ENCODE assay signal across 16 mouse cellular contexts in the genomic region with DNA sequence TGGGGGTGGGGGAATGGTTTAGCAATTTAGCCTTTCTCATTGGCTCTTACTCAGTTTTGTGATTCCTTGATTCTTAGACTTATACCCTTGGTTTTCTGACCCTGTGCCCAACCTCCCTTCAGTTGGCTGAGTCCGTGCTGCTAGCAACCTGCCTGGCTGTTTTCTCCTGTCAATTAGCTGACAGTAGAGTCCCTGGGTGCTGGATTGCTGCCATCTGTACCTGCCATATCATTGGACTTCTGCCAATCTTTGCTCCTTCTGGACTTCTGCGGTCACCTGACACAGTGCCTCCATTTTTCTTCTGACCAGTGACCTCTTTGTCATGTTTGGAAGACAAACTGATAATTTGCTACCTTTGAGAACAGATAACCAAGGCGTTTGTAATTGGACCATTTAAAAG.
A peak's percentile ranks its signal among the peaks of the same experiment; 100 is the strongest.
DNase-seq lines count a peak whose midpoint lies in the region; ATAC-seq and TF ChIP-seq lines count a peak whose summit lies in the region.
"Had no signal": no experiment of that assay in that cellular context is flagged by ENCODE, and none has a peak within 500 bp of the region (broad histone marks: within the 10 kb centered on the region; RNA-seq: fewer than 3 reads in every experiment).

No protein-coding gene starts in this region.

- TF ChIP-seq EP300 in heart, adult 2 months (IDR thresholded peaks at IDR 0.05; ENCODE audit: insufficient read depth, low read depth, low read length), result no peak
- TF ChIP-seq EP300 in liver, postnatal 0 days (IDR thresholded peaks at IDR 0.05; ENCODE audit: low read depth), result no peak

- DNase-seq in adrenal gland, postnatal 25 days, result peak; percentile 9
- DNase-seq in adrenal gland, postnatal 10 days, result no peak
- DNase-seq in heart, adult 11 months, result peak; percentile 58
- no peak for DNase-seq in heart, adult 2 months
- DNase-seq in hindbrain, embryonic 14.5 days (ENCODE audit: low spot score), result peak; percentile 26
- no peak for DNase-seq in hindbrain, embryonic 10.5 days (ENCODE audit: low spot score)
- DNase-seq in liver, adult 2 months (ENCODE audit: extremely low read depth, low read depth, low spot score), result peak; percentile 5
- no peak for DNase-seq in liver, postnatal 0 days
- DNase-seq: embryo, embryonic 11 days; liver, embryonic 13.5 days; lung, postnatal 10 days; spleen, adult 18-20 months had no signal

- no peak overlapping the region for H3K4me2 ChIP-seq in hindbrain, embryonic 14.5 days (replicated peaks)
- H3K4me2 ChIP-seq in liver, postnatal 0 days (ENCODE audit: low read depth, low read length), result no peak overlapping the region
- H3K4me2 ChIP-seq: liver, embryonic 13.5 days had no signal

- TF ChIP-seq CTCF in heart, adult 2 months (IDR thresholded peaks at IDR 0.05), result no peak
- TF ChIP-seq CTCF in liver, adult 2 months (IDR thresholded peaks at IDR 0.05; ENCODE audit: low read depth, low read length), result no peak
- TF ChIP-seq CTCF in liver, postnatal 0 days (IDR thresholded peaks at IDR 0.05; ENCODE audit: low read depth), result no peak

- TF ChIP-seq POLR2A in heart, adult 2 months (IDR thresholded peaks at IDR 0.05; ENCODE audit: insufficient read depth, low read depth, low read length), result no peak
- no peak for TF ChIP-seq POLR2A in liver, adult 2 months (IDR thresholded peaks at IDR 0.05; ENCODE audit: extremely low read depth, insufficient read depth, low read length)

- no peaks in the 10 kb centered on the region for H3K27me3 ChIP-seq in heart, adult 2 months (ENCODE audit: control insufficient read depth, insufficient read depth, low read length)
- H3K27me3 ChIP-seq in hindbrain, embryonic 14.5 days (ENCODE audit: control insufficient read depth, insufficient read depth, low read length), result no peaks in the 10 kb centered on the region
- H3K27me3 ChIP-seq in hindbrain, embryonic 10.5 days (ENCODE audit: insufficient read depth, poor library complexity, severe bottlenecking), result no peaks in the 10 kb centered on the region
- H3K27me3 ChIP-seq in liver, adult 2 months (ENCODE audit: control insufficient read depth, insufficient read depth, low read length), result no peaks in the 10 kb centered on the region
- H3K27me3 ChIP-seq in liver, postnatal 0 days (ENCODE audit: insufficient read depth, low read length), result no peaks in the 10 kb centered on the region
- H3K27me3 ChIP-seq: liver, embryonic 13.5 days had no signal

- no peak for ATAC-seq in hindbrain, embryonic 14.5 days (ENCODE audit: low FRiP score)
- no peak for ATAC-seq in liver, postnatal 0 days
- ATAC-seq: CD4-positive, CD25-positive, alpha-beta regulatory T cell, adult 4 months; forebrain, embryonic 16.5 days had no signal

- H3K9me3 ChIP-seq in hindbrain, embryonic 14.5 days (ENCODE audit: control insufficient read depth, low read length), result no peaks in the 10 kb centered on the region
- H3K9me3 ChIP-seq in hindbrain, embryonic 10.5 days, result no peaks in the 10 kb centered on the region
- H3K9me3 ChIP-seq in liver, postnatal 0 days (ENCODE audit: low read length), result no peaks in the 10 kb centered on the region
- H3K9me3 ChIP-seq: liver, embryonic 13.5 days had no signal

- no peak overlapping the region for H3K27ac ChIP-seq in heart, adult 2 months
- H3K27ac ChIP-seq in hindbrain, embryonic 14.5 days, result 0 out of 2 replicates have a peak overlapping the region, but pooled peaks have one; percentile 5
- no peak overlapping the region for H3K27ac ChIP-seq in hindbrain, embryonic 10.5 days
- H3K27ac ChIP-seq in liver, adult 2 months (replicated peaks; ENCODE audit: insufficient read depth, low read depth, low read length), result no peak overlapping the region
- H3K27ac ChIP-seq in liver, postnatal 0 days (ENCODE audit: low read depth), result no peak overlapping the region
- H3K27ac ChIP-seq: kidney, postnatal 0 days; liver, embryonic 13.5 days had no signal

- WGBS in heart, adult 2 months, result 49% methylated on average over 3 of the region's 3 CpGs
- WGBS in hindbrain, embryonic 14.5 days, result 67% methylated on average over 3 of the region's 3 CpGs
- 80% methylated on average over 3 of the region's 3 CpGs for WGBS in hindbrain, embryonic 10.5 days
- WGBS in liver, adult 2 months, result 51% methylated on average over 3 of the region's 3 CpGs
- 57% methylated on average over 3 of the region's 3 CpGs for WGBS in liver, postnatal 0 days (ENCODE audit: insufficient replicate concordance)

- no peaks in the 10 kb centered on the region for H3K36me3 ChIP-seq in heart, adult 2 months (ENCODE audit: control insufficient read depth, insufficient read depth, low read length)
- no peaks in the 10 kb centered on the region for H3K36me3 ChIP-seq in hindbrain, embryonic 14.5 days (replicated peaks; ENCODE audit: control insufficient read depth, insufficient read depth)
- no peaks in the 10 kb centered on the region for H3K36me3 ChIP-seq in hindbrain, embryonic 10.5 days
- no peaks in the 10 kb centered on the region for H3K36me3 ChIP-seq in liver, adult 2 months (ENCODE audit: control insufficient read depth, insufficient read depth, low read length)
- no peaks in the 10 kb centered on the region for H3K36me3 ChIP-seq in liver, postnatal 0 days (replicated peaks; ENCODE audit: insufficient read depth, low read length)
- H3K36me3 ChIP-seq: G1E; liver, embryonic 13.5 days had no signal

- H3K9ac ChIP-seq in heart, adult 2 months (ENCODE audit: low read depth, low read length), result no peak overlapping the region
- no peak overlapping the region for H3K9ac ChIP-seq in hindbrain, embryonic 14.5 days
- H3K9ac ChIP-seq in liver, adult 2 months (ENCODE audit: low read depth, low read length), result no peak overlapping the region
- H3K9ac ChIP-seq in liver, postnatal 0 days (replicated peaks), result no peak overlapping the region
- H3K9ac ChIP-seq: liver, embryonic 13.5 days had no signal

- intact Hi-C loops in heart, adult 2 months (cut with DNase I), result no loop called here

- H3K4me3 ChIP-seq in heart, adult 2 months, result no peak overlapping the region
- no peak overlapping the region for H3K4me3 ChIP-seq in hindbrain, embryonic 14.5 days (replicated peaks; ENCODE audit: low read length)
- no peak overlapping the region for H3K4me3 ChIP-seq in hindbrain, embryonic 10.5 days
- no peak overlapping the region for H3K4me3 ChIP-seq in liver, adult 2 months (ENCODE audit: insufficient read depth, low read depth, low read length)
- H3K4me3 ChIP-seq in liver, postnatal 0 days (ENCODE audit: low read depth, low read length), result no peak overlapping the region
- H3K4me3 ChIP-seq: liver, embryonic 13.5 days had no signal

- no peaks in the 10 kb centered on the region for H3K4me1 ChIP-seq in heart, adult 2 months (ENCODE audit: control insufficient read depth, insufficient read depth, low read length)
- H3K4me1 ChIP-seq in hindbrain, embryonic 14.5 days (replicated peaks; ENCODE audit: control insufficient read depth, insufficient read depth, low read length), result peaks cover 4% of the 10 kb centered on the region
- H3K4me1 ChIP-seq in hindbrain, embryonic 10.5 days (replicated peaks), result peaks cover 6% of the 10 kb centered on the region; the same call in 1 of the 2 replicates
- H3K4me1 ChIP-seq in liver, adult 2 months (ENCODE audit: control insufficient read depth, insufficient read depth, low read length), result no peaks in the 10 kb centered on the region
- no peaks in the 10 kb centered on the region for H3K4me1 ChIP-seq in liver, postnatal 0 days (ENCODE audit: insufficient read depth)
- H3K4me1 ChIP-seq: liver, embryonic 13.5 days had no signal

- H3K79me2 ChIP-seq in heart, adult 2 months (replicated peaks; ENCODE audit: control insufficient read depth, insufficient read depth, low read length), result no peaks in the 10 kb centered on the region
- H3K79me2 ChIP-seq in liver, adult 2 months (ENCODE audit: control insufficient read depth, insufficient read depth, low read length), result no peaks in the 10 kb centered on the region

Comparison
In these comparisons a context has a peak if more than half of its experiments do, and no peak if none do; other contexts are left out.
1. DNase-seq: peak in adrenal gland, postnatal 25 days (single experiment), heart, adult 11 months (single experiment), hindbrain, embryonic 14.5 days (single experiment) and liver, adult 2 months (single experiment); none in adrenal gland, postnatal 10 days (single experiment), heart, adult 2 months (0 of 2), hindbrain, embryonic 10.5 days (single experiment) and liver, postnatal 0 days (single experiment).